Mouse (Mus musculus) forebrain, embryonic 15.5 days (tissue): ENCODE measurements around the gene Golph3. TPM values are rescaled to one million over a fixed set of nuclear protein-coding genes. Genes with fewer than 3 reads are reported as not detected.

Experiments
- ATAC-seq: fragments of 200-750 bp; cut with Nextera tagmentation; replicated peaks from 2 replicates; pipeline ENCODE4 v1.8.0; 2017; ENCODE audit warnings: mild to moderate bottlenecking, moderate TSS enrichment, moderate library complexity
- H3K27ac ChIP-seq: fragments of 300-500 bp; sonication (generic); replicated peaks from 2 replicates; pipeline ENCODE4 v1.5.1; 2015; ENCODE audit warnings: mild to moderate bottlenecking, inconsistent platforms
- H3K27me3 ChIP-seq: fragments of 300-500 bp; sonication (generic); 2 replicates; pipeline ENCODE4 v1.6.1; 2015; ENCODE audit warnings: inconsistent platforms
- H3K36me3 ChIP-seq: fragments of 300-500 bp; sonication (generic); 2 replicates; pipeline ENCODE4 v1.6.1; 2015; ENCODE audit warnings: mild to moderate bottlenecking, inconsistent platforms
- H3K4me1 ChIP-seq: fragments of 300-500 bp; sonication (generic); 2 replicates; pipeline ENCODE4 v1.6.1; 2015; ENCODE audit warnings: inconsistent platforms
- H3K4me2 ChIP-seq: fragments of 300-500 bp; sonication (generic); replicated peaks from 2 replicates; pipeline ENCODE4 v1.6.1; 2015; ENCODE audit warnings: mild to moderate bottlenecking, inconsistent platforms
- H3K4me3 ChIP-seq: fragments of 300-500 bp; sonication (generic); 2 replicates; pipeline ENCODE4 v1.5.1; 2015; ENCODE audit warnings: mild to moderate bottlenecking, inconsistent platforms
- H3K9ac ChIP-seq: fragments of 300-500 bp; sonication (generic); replicated peaks from 2 replicates; pipeline ENCODE4 v1.6.1; 2015; ENCODE audit warnings: mild to moderate bottlenecking, inconsistent platforms
- H3K9me3 ChIP-seq: fragments of 300-500 bp; sonication (generic); 2 replicates; pipeline ENCODE4 v1.6.1; 2016; ENCODE audit warnings: inconsistent platforms
- WGBS: fragments of 180-500 bp; shearing (Covaris S2); methylation state at CpG from one replicate; pipeline ENCODE4 v1.1.7; 2015; ENCODE audit warnings: mixed read lengths; 5-methylcytosine and 5-hydroxymethylcytosine counted together
- polyA plus RNA-seq: library from polyadenylated mRNA; unstranded; fragments of >200 nt; fragmentation: Nextera tagmentation; extraction: Ambion mirVana; gene quantifications from 2 replicates; pipeline ENCODE4 v1.2.1, GENCODE M21; 2015

Golph3 gene
- polyA plus RNA-seq, 1 experiment from 2014 or later: 74.2 TPM

- no peaks in the 10 kb centered on the region for H3K27me3 ChIP-seq
- H3K27ac ChIP-seq: no peak overlapping the region
- H3K4me3 ChIP-seq: no peak overlapping the region
- H3K4me2 ChIP-seq: no peak overlapping the region
- ATAC-seq: no peak
- H3K4me1 ChIP-seq: peaks cover 15% of the 10 kb centered on the region
- H3K36me3 ChIP-seq: no peaks in the 10 kb centered on the region
- H3K9ac ChIP-seq: no peak overlapping the region
- no peaks in the 10 kb centered on the region for H3K9me3 ChIP-seq
- WGBS: 85% methylated on average over 6 of the region's 6 CpGs
Observed at GRCm38 (mm10) chr15:12373918-12374317, 52.7 kb downstream of the Golph3 start.

GRCm38 (mm10) chr15:12374916-12375315 is 53.7 kb downstream of the Golph3 start:
- Histone ChIP-seq H3K27me3 (no peaks in the 10 kb centered on the region), H3K4me1 (peaks cover 15% of the 10 kb centered on the region), H3K9ac (no peak overlapping the region), H3K4me2 (peak overlapping the region; percentile 43), H3K36me3 (no peaks in the 10 kb centered on the region), H3K27ac (no peak overlapping the region), H3K9me3 (no peaks in the 10 kb centered on the region), H3K4me3 (no peak overlapping the region)
- WGBS: 61% methylated on average over 18 of the region's 18 CpGs
- no peak for ATAC-seq

DNA sequence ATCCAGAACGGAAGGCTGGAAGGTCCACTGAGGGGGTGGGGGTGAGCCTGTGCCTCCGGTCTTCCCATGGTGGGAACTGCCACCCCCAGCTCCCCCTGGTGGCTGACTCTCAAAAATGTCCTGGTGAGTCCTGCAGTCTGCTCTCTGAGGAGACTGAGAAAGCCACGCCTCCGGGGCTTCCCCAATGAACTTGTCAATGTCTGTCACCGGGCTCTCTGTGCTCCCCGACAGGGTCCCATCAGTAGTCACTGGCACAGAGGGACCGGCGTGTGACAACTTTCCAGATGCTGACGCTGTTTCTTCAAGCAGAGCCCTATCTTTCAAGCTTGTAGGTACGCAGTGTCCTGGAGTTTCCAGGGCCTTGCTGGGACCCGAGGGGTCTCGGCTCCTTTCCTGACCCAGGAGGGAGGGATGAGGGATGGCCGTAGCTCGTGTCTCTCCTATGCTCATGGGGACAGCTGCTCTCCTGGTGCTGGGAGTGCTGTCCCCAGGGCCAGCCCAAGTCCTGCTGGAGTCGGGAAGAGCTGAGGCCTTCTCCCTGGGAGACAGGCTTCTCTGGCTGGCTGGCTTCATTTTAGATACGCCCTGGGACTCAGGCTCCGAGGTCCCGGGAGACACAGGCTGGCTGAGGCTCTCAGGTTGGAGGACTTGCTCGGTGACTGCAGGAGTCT is 54.5 kb downstream of the Golph3 start:
- Histone ChIP-seq H3K27ac (no peak overlapping the region), H3K27me3 (no peaks in the 10 kb centered on the region)

DNA sequence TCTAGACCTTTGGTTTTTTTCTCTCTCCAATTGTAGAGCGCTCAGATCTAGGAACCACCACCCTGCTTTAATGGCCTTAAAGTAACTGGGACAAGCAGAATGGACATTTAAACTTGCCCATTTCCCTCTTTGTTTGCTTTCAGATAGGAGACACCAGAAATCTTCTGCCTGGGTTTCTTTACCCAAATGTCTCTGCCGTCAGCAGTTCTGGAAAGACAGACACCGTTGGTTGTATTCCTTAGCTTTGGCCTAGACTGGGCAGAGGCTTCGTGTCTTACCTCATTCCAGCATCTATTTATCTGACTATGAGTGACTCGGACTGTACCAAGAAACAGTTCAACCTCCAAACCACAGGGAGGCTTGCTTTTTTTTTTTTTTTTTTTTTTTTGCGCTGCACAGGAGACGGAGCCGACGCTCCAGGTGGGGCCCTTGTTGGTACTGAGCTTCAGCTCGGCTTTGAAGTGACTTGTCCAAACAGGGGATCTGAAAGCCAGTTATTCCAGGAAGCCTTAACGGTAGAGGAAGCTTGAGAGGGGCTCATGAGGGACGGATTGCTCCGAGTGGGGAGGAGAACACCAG is 55.3 kb downstream of the Golph3 start:
- Histone ChIP-seq H3K4me3 (no peak overlapping the region), H3K27ac (no peak overlapping the region), H3K27me3 (no peaks in the 10 kb centered on the region), H3K36me3 (no peaks in the 10 kb centered on the region), H3K9me3 (no peaks in the 10 kb centered on the region), H3K9ac (no peak overlapping the region), H3K4me1 (peaks cover 8% of the 10 kb centered on the region), H3K4me2 (no peak overlapping the region)
- WGBS: 48% methylated on average over 13 of the region's 13 CpGs
- ATAC-seq: no peak

More for the DNA sequence above, 54.5 kb downstream of the Golph3 start:
- peak overlapping the region; percentile 43 for H3K4me2 ChIP-seq
- H3K4me3 ChIP-seq: peak overlapping the region; percentile 15
- 5% methylated on average over 19 of the region's 19 CpGs for WGBS
- peak; percentile 68 for ATAC-seq
- peaks cover 12% of the 10 kb centered on the region for H3K4me1 ChIP-seq
- H3K9ac ChIP-seq: peak overlapping the region; percentile 11; the same call in 1 of the 2 replicates
- no peaks in the 10 kb centered on the region for H3K9me3 ChIP-seq
- H3K36me3 ChIP-seq: no peaks in the 10 kb centered on the region

DNA sequence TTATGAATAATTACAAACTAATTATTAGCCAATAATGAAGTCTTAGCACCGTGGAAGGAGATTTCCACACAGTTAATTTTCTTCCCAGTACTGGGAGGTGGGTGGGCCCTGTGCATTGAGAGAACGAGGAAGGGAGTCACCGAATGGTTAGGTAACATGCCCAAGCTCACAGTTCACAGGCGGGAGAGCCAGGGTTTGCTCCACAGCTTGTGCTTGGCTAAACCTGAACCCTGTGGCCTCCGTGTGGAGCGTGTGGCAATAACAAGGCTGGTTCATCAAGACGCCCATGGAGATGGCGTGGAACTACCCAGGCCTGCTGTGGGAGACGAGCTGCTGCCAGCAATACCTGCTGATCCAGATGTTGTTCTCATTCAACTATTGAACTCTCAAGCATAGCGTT is 56.5 kb downstream of the Golph3 start:
- 70% methylated on average over 10 of the region's 10 CpGs for WGBS

GRCm38 (mm10) chr15:12380057-12380456 is 58.8 kb downstream of the Golph3 start:
- Histone ChIP-seq H3K27ac (no peak overlapping the region), H3K27me3 (no peaks in the 10 kb centered on the region), H3K4me2 (no peak overlapping the region), H3K4me3 (no peak overlapping the region), H3K4me1 (peaks cover 7% of the 10 kb centered on the region), H3K36me3 (no peaks in the 10 kb centered on the region), H3K9ac (no peak overlapping the region), H3K9me3 (no peaks in the 10 kb centered on the region)
- no peak for ATAC-seq
- 91% methylated on average over 3 of the region's 3 CpGs for WGBS

More for the DNA sequence above, 56.5 kb downstream of the Golph3 start:
- Histone ChIP-seq H3K4me2 (no peak overlapping the region), H3K4me1 (peaks cover 7% of the 10 kb centered on the region), H3K4me3 (no peak overlapping the region), H3K27me3 (no peaks in the 10 kb centered on the region), H3K27ac (no peak overlapping the region), H3K9ac (no peak overlapping the region), H3K36me3 (no peaks in the 10 kb centered on the region), H3K9me3 (no peaks in the 10 kb centered on the region)
- no peak for ATAC-seq

GRCm38 (mm10) chr15:12380548-12380947 is 59.3 kb downstream of the Golph3 start:
- WGBS: 51% methylated on average over 5 of the region's 5 CpGs
- H3K9ac ChIP-seq: no peak overlapping the region
- no peaks in the 10 kb centered on the region for H3K36me3 ChIP-seq
- H3K4me3 ChIP-seq: no peak overlapping the region
- no peak overlapping the region for H3K27ac ChIP-seq
- H3K9me3 ChIP-seq: no peaks in the 10 kb centered on the region
- peaks cover 6% of the 10 kb centered on the region for H3K4me1 ChIP-seq
- no peak for ATAC-seq
- no peaks in the 10 kb centered on the region for H3K27me3 ChIP-seq
- no peak overlapping the region for H3K4me2 ChIP-seq

GRCm38 (mm10) chr15:12384679-12385078 is 63.4 kb downstream of the Golph3 start:
- Histone ChIP-seq H3K9ac (no peak overlapping the region), H3K4me2 (no peak overlapping the region), H3K4me1 (no peaks in the 10 kb centered on the region), H3K9me3 (no peaks in the 10 kb centered on the region), H3K4me3 (no peak overlapping the region), H3K27me3 (no peaks in the 10 kb centered on the region), H3K27ac (no peak overlapping the region), H3K36me3 (no peaks in the 10 kb centered on the region)
- WGBS: 86% methylated on average over 13 of the region's 13 CpGs
- ATAC-seq: no peak

GRCm38 (mm10) chr15:12388726-12389489 is 67.7 kb downstream of the Golph3 start:
- H3K4me2 ChIP-seq: no peak overlapping the region
- no peaks in the 10 kb centered on the region for H3K9me3 ChIP-seq
- H3K4me1 ChIP-seq: no peaks in the 10 kb centered on the region
- no peak overlapping the region for H3K9ac ChIP-seq
- no peak overlapping the region for H3K27ac ChIP-seq
- 0 out of 2 replicates have a peak, but pooled peaks have one; percentile 43 for ATAC-seq
- 53% methylated on average over 15 of the region's 15 CpGs for WGBS
- no peak overlapping the region for H3K4me3 ChIP-seq
- H3K27me3 ChIP-seq: no peaks in the 10 kb centered on the region
- H3K36me3 ChIP-seq: no peaks in the 10 kb centered on the region

- WGBS: 91% methylated on average over 10 of the region's 10 CpGs
- Histone ChIP-seq H3K27me3 (no peaks in the 10 kb centered on the region), H3K4me1 (no peaks in the 10 kb centered on the region), H3K9ac (no peak overlapping the region), H3K4me2 (no peak overlapping the region), H3K36me3 (no peaks in the 10 kb centered on the region), H3K27ac (no peak overlapping the region), H3K4me3 (no peak overlapping the region), H3K9me3 (no peaks in the 10 kb centered on the region)
- ATAC-seq: no peak
Observed at GRCm38 (mm10) chr15:12394758-12395157, 73.5 kb downstream of the Golph3 start.

DNA sequence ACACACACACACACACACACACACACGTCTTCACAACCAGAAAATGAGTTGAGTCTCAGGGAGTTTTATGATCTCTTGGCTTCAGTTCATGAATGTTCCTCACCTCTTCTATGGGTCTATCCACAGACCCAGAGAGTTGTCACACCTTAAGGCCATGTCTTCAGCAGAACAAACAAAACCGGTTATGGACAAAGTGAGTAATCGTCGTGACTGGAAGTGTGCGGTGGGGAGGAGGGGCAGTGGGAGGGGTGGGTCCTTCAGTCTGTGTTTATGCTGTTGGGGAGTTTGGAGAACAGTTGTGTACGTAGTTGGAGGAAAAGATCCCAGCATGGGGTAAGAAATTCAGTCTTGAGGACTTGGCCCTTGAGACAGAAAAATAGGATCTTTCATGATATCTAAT is 75.8 kb downstream of the Golph3 start:
- Histone ChIP-seq H3K4me3 (no peak overlapping the region), H3K4me1 (no peaks in the 10 kb centered on the region), H3K36me3 (no peaks in the 10 kb centered on the region), H3K27ac (no peak overlapping the region), H3K9ac (no peak overlapping the region), H3K4me2 (no peak overlapping the region), H3K9me3 (no peaks in the 10 kb centered on the region), H3K27me3 (no peaks in the 10 kb centered on the region)
- WGBS: 86% methylated on average over 6 of the region's 6 CpGs
- ATAC-seq: no peak
